Mouse (Mus musculus): ENCODE measurements around the gene Ipo5. TPM values are rescaled to one million over a fixed set of nuclear protein-coding genes. Genes with fewer than 3 reads are reported as not detected.

Gene Ipo5
- 100 to 1,000 TPM; 103 to 111 TPM for total RNA-seq (2021)

DNA sequence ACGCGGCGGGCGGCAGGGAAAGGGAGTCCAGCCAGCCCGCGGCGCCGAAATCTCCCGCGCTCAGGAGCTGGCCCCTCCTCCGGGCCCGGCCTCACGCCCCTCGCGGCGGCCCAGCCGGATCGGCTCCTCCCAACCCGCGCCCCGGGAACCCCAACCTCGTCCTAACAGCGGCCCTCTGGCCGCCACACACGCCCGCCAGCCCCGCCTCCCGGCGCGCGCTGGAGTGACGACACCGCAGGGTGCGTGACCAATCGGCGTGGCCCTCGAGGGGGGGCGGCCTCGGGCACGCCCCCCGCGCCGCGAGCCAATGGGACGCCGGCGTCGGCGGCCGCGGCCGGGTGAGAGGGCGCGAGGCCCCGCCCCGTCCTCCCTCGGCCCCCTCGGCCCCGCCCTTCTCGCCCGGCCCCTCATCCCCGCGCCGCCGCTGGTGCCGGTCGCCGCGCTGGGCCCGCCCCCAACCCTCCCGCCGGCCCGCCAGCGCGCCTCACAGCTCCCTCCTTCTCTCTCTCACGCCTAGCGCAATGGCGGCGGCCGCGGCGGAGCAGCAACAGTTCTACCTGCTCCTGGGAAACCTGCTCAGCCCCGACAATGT, at the start of gene Ipo5:
Ipo5 (plus strand) TSS at position 492 of the 592 bp plus-strand sequence.
- intact Hi-C loops (cut with DNase I): loop anchor here (2.0 to 5.0 kb wide), 2 partner anchors 44 to 78 kb away; no protein-coding TSS in a partner anchor
- DNase-seq (ENCODE audit: low spot score in 2 of 2): peak; percentile 95

- DNase-seq (ENCODE audit: low spot score in 2 of 2): no peak
- intact Hi-C loops (cut with DNase I): no loop called here
Observed at GRCm38 (mm10) chr14:120863205-120863604, 47.8 kb upstream of the Ipo5 start.

DNA sequence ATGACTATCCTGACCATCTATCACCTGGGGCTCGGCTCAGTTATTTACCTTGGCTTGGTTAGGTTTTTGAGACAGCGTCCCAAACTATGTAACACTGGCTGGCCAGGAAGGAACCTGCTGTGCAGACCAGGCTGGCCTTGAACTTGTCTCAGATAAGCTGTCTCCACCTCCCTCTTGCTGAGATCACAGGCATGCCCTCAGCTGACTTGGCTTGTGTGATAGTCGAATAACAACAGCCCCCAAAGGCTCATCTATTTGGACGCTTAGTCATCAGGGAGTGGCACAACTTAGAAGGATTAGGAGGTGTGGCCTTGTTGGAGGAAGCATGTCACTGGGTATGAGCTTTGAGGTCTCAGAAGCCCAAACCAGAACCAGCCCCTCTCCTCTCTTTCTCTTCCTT, 46.1 kb upstream of the Ipo5 start:
- intact Hi-C loops (cut with DNase I): loop anchor here (5.0 kb wide), 1 partner anchor 47 kb away; the partner anchor contains the start of gene Ipo5
- no peak for DNase-seq (ENCODE audit: low spot score in 2 of 2)

GRCm38 (mm10) chr14:120866573-120866972, 44.5 kb upstream of the Ipo5 start:
- intact Hi-C loops (cut with DNase I): loop anchor here (5.0 kb wide), 1 partner anchor 46 kb away; the partner anchor contains the start of gene Ipo5
- DNase-seq (ENCODE audit: low spot score in 2 of 2): no peak

GRCm38 (mm10) chr14:120867121-120867520, 43.9 kb upstream of the Ipo5 start:
- peak; percentile 12 to 66 for DNase-seq (ENCODE audit: low spot score in 2 of 2)
- intact Hi-C loops (cut with DNase I): loop anchor here (5.0 kb wide), 1 partner anchor 45 kb away; the partner anchor contains the start of gene Ipo5

DNA sequence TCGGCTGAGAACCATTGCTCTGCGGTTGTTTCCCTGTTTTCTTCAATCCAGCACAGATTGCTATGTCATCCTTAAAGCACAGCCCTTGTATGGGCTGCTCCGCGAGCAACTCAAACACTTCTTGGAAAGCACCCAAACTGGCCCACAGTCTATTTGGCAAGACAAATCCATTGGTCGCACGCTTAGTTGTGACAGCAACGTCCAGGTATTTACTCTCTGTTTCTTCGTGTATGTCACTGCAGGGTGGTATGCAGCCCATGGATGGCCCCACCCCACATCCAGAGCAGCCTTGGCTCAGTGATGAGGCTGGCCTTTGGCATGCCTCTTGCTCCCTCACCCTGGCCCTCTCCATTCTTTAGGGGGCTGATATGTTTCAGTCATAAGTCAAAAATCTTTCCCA, 42.5 kb upstream of the Ipo5 start:
- intact Hi-C loops (cut with DNase I): loop anchor here (5.0 kb wide), 1 partner anchor 44 kb away; the partner anchor contains the start of gene Ipo5
- DNase-seq (ENCODE audit: low spot score in 2 of 2): no peak

- intact Hi-C loops (cut with DNase I): no loop called here
Observed at GRCm38 (mm10) chr14:120870736-120871135, 40.3 kb upstream of the Ipo5 start.

DNA sequence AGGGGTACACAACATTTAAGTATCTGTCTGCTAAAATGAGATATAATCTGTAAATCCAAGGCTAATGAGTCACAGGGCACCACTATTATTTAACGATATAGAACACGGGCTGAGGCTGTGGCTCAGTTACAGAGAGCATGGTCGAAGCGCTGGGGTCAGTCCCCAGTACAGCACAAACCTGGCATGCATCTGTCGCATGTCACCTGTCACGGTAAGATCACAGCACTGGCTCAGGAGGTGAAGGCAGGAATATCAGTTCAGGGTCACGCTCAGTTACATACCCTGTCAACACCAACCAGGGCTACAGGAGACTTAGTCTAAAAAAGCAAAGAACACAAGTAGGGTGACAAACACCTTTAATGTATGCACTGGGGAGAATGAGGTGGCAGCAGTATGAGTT, 36.6 kb upstream of the Ipo5 start:
- DNase-seq (ENCODE audit: low spot score in 2 of 2): no peak
- intact Hi-C loops (cut with DNase I): no loop called here

More at GRCm38 (mm10) chr14:120870736-120871135, 40.3 kb upstream of the Ipo5 start:
- no peak for DNase-seq (ENCODE audit: low spot score in 2 of 2)

DNA sequence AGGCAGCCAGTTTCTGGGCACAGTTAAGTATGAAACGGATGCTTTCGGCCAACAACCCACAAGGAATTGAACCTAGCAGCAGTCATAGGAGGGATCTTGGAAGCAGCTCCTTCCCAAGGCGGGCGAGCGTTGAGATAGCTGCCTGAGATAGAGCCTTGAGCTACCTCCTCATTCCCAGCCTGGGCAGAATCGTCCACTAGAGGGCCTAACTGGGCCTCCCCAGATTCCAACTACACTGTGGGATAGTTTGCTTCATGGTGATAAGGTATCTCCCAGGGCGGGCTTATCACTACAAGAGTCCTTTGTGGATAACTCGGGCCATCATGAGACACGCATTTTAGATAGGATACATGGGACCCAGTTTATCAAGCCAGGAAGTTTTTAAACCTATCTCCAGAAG, 35.9 kb upstream of the Ipo5 start:
- peak in 1 of 2 experiments; percentile 44 for DNase-seq (ENCODE audit: low spot score in 2 of 2)
- intact Hi-C loops (cut with DNase I): no loop called here

- intact Hi-C loops (cut with DNase I): no loop called here
- no peak for DNase-seq (ENCODE audit: low spot score in 2 of 2)
Observed at GRCm38 (mm10) chr14:120875811-120876388, 35.1 kb upstream of the Ipo5 start.

DNA sequence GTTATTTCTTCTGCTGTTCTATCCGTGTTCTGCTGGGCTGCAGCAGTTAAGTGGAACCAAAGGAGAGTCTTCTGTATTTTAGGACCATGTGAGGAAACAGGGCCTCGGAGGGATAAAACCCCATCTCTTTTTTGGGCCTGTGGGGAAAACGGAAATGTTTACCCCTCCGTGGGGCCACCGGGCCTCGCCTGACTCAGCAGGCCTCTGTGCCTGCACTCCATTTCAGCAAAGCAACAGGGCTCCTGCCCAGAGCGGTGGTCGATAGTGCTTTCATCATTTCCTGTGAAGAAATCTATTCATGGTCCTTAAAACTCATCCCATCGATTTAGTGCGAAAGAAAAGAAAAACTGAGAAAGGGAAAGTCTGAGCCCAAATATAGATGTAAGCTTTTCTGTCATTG, 33.9 kb upstream of the Ipo5 start:
- intact Hi-C loops (cut with DNase I): no loop called here
- DNase-seq (ENCODE audit: low spot score in 2 of 2): no peak

GRCm38 (mm10) chr14:120879026-120879425, 32.0 kb upstream of the Ipo5 start:
- intact Hi-C loops (cut with DNase I): no loop called here
- no peak for DNase-seq (ENCODE audit: low spot score in 2 of 2)

DNA sequence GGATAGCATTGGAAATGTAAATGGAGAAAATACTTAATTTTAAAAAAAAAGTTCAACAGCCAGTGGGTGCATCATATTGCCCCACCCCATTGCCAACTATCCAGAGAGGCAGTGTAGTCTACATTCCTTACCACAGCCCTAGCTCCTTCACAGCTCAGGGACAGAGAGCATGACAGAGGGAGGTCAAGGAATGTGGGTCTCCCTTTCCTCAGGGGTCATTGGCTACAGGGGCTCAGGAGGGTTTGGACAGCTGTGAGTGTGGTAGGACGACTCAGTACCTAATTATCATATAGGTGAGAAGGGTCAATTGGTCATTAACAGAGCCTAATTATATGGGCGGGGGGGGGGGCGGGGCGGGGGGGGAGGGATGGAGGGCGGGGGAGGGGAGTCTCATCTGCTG, 30.4 kb upstream of the Ipo5 start:
- DNase-seq (ENCODE audit: low spot score in 2 of 2): no peak
- intact Hi-C loops (cut with DNase I): no loop called here

GRCm38 (mm10) chr14:120881054-120881453, 30.0 kb upstream of the Ipo5 start:
- intact Hi-C loops (cut with DNase I): no loop called here
- DNase-seq (ENCODE audit: low spot score in 2 of 2): no peak

- intact Hi-C loops (cut with DNase I): no loop called here
- DNase-seq (ENCODE audit: low spot score in 2 of 2): no peak
Observed at GRCm38 (mm10) chr14:120888681-120889080, 22.3 kb upstream of the Ipo5 start.

- peak in 1 of 2 experiments; percentile 76 for DNase-seq (ENCODE audit: low spot score in 2 of 2)
- intact Hi-C loops (cut with DNase I): loop anchor here (5.0 kb wide), 1 partner anchor 55 kb away; no protein-coding TSS in a partner anchor
Observed at GRCm38 (mm10) chr14:120892369-120892768, 18.7 kb upstream of the Ipo5 start.

GRCm38 (mm10) chr14:120896613-120897012, 14.4 kb upstream of the Ipo5 start:
- DNase-seq (ENCODE audit: low spot score in 2 of 2): no peak
- intact Hi-C loops (cut with DNase I): no loop called here

DNA sequence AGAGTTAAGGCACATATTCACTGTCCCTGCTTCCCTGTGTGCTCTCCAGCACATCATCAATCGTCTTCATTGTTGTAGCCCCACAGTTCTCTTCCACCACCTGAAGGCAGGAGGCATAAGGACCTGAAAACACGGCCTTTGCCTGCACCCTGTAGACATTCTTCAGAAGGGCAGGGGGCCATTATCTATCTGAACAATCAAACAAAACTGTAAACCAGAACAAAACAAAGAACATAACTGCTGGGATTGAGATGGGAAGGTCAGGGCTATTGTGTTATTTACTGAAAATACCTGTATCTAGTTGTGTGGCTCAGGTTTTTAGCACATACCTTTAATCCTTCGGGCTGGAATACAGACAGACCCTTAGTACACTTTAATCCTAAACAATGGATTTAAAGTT, 12.1 kb upstream of the Ipo5 start:
- intact Hi-C loops (cut with DNase I): no loop called here
- no peak for DNase-seq (ENCODE audit: low spot score in 2 of 2)

GRCm38 (mm10) chr14:120909396-120909795, 1.6 kb upstream of the Ipo5 start:
- intact Hi-C loops (cut with DNase I): no loop called here
- no peak for DNase-seq (ENCODE audit: low spot score in 2 of 2)

DNA sequence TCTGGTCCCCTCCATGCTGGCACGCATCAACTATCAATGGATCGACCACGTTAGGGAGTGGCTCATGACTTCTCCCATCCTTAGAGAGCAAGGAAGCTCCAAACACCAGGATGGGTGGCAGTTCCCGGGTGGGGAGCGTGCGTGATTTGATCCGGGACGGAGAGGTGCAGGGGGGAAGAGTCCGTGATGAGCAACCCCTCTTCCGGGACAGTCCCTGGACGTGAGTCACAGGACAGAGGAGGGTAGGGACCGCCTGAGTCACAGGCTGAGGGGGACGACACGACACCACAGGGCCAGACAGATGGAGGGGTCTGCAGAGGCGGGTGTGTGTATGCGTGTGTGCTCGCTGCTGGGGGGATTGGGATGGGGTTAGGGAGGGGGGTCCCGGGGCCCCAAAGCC, 704 bp upstream of the Ipo5 start:
- peak; percentile 21 to 34 for DNase-seq (ENCODE audit: low spot score in 2 of 2)
- intact Hi-C loops (cut with DNase I): loop anchor here (2.0 to 5.0 kb wide), 2 partner anchors 43 to 78 kb away; no protein-coding TSS in a partner anchor

GRCm38 (mm10) chr14:120911388-120911901, 421 bp downstream of the Ipo5 start:
- intact Hi-C loops (cut with DNase I): loop anchor here (2.0 to 5.0 kb wide), 2 partner anchors 44 to 79 kb away; no protein-coding TSS in a partner anchor
- peak; percentile 26 for DNase-seq (ENCODE audit: low spot score in 2 of 2)
